Mouse (Mus musculus) ZHBTc4 (cell line): Measurements from ENCODE around the gene Cdkal1.

Experiments used
- DNase-seq: peaks from one replicate; pipeline ENCODE4 v3.0.0-alpha.2; 2011; ENCODE audit warnings: low read depth, low spot score

Gene Cdkal1

DNA sequence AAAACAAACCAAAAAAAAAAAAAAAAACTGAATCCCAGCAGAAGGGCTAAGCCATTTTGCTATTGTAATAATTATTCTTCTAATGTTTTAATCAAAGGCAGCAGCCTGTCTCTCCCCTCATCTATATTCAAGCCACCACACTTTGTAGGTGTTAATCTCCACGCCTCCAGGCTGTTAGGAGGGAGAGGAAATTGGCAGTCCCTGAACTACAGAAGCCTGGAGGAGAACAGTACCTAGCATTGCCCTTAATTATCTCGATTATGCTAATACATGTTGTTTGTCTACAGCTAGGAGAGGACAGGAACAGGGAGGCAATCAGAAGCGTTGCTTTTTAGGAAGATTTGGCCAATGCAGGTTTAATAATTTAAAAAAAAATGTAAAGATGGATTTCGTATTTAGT lies 659.8 kb downstream of the Cdkal1 start:
- no peak for DNase-seq

DNA sequence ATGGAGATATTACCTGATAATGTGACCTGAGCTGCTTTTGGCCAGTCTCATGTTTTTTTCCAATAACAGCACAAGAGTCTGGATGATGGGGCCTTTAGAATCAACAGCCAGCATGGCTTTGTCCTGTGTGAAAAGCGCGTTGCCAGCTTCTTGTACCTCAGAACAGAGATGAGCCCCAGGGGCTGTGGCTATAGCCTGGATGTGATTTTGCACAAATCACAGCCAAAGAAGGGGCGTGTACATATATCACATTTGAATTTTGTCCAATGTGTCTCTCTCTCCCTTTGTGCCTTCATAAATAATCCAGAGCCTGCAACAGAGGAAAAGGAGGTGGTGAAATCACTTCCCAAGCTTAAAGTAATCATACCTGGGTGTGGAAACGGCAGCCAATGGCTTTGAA lies 660.5 kb downstream of the Cdkal1 start:
- DNase-seq, result no peak

DNA sequence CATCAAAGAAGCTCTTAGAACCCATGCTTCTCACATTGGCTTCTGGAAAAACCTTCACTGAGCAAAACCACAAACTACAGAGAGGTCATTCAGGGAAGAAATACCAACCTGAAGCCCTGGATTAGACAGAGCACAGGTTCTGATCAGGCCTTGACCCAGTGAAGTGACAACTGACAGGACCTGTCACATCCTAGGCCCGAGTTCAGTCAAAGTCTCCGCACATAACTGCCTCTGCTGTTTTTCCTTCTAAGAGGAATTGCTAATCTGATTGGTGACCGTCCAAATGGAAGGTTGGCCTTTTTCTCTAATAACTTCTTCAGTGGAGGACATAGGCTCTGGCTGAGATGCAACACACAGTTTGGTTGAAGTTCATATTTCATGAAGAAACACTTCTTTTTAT lies 662.8 kb downstream of the Cdkal1 start:
- DNase-seq, result no peak

DNA sequence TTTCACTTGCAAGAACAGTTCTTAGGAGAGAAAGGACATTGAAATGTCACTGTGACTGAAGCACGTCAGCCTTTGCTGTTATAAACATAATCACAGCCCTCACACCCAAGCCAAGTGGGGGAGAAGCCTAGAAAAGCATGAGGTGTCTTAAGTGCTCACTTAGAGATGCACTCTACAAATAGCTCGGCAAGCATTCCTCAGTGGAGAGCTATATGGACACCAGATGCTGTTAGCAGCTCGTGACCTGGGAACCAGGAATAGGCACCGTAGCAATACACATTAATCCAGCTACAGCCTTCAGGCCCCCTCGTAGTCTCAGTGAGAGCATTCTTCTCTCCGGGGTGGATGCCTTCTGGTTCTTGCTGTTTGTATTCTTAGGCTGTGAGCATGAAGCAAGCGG lies 664.9 kb downstream of the Cdkal1 start:
- DNase-seq, result no peak

DNA sequence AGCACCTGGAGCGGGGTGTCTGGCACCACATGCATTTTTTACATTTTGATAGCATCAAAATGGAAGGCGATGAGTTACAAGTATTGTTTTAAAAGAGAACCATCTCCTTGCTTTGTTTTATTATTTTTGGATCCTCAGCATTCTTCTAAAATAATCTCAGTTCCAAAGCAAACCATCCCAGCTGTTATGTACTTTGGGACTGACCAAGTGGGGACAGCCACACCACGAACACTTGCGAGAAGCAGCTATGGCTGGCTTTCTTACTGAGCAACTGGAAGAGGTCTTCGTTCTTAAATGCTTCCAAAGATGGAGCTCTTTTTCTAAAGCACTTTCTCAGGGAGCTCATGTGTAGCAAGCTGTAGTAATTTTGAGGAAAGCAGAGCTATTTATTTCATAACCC lies 668.7 kb downstream of the Cdkal1 start:
- no peak for DNase-seq

DNA sequence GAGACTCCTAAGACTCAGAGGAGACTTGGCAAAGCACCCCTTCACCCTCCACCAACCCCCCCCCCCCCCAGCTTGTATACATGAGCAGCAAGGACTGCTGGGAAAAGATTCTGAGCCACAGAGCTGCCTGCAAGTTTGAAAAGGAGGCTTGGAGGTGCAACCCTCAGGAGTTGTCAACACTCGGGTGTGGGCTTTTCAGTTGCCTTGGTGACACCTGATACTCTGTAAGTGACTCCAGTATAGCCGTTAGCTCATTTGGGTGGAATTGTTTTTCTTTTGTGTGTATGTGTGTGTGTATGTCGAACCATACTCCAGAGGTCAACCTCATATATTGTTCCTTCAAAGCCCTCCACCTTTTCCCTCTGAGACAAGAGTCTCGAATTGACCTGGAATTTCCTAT lies 669.9 kb downstream of the Cdkal1 start:
- no peak for DNase-seq

DNA sequence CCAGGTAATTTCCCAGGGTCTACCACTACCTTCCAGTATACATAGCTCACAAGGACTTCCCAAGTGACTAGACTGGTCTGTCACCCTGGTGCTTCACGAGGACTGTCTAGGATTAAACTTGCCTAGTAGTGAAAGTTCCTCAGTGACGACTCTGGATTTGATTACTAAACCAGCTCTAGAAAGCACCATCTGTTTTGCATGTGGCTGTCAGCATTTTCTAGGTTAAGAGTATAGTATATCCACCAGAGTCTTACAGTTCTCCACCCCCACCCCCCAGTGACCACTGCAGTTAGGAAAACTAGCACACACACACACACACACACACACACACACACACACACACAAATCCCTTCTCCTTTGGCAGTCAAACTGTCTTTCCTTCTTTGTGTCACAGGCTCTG lies 670.9 kb downstream of the Cdkal1 start:
- no peak for DNase-seq

DNA sequence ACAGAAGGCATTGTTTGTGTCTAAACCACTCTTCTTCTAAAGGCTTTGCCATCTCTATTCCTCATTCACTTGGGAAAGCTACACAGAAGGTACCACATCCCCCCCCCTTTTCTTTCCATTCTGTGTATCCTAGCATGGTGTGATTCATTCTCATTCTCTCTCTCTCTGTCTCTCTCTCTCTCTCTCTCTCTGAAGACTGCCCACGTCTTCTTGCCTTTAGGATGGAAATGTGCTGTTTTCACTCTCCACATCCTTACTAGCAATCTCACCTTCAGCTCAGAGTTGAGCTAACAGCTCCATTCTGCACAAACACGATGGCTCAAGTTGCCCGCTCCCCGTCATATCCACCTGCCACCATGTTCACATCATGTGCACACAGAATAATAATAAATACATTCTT lies 675.6 kb downstream of the Cdkal1 start:
- DNase-seq, result no peak

DNA sequence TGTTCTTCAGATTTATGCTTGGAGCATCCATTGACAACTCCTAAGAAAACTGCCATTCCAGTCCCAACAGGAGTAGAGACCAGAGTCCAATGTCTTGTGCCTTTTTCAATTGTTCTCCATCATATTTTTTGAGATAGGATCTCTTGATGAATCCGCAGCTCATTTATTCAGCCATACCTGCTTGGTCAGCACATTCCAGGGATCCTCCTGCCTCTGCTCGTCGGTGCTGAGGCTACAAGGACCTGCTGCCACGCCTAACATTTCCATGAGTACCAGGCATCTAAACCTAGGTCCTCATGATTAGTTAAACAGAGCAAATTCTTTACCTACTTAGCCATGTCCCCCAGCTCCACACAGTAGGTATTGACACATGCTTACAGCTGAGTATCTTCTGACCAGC lies 676.2 kb downstream of the Cdkal1 start:
- no peak for DNase-seq

DNA sequence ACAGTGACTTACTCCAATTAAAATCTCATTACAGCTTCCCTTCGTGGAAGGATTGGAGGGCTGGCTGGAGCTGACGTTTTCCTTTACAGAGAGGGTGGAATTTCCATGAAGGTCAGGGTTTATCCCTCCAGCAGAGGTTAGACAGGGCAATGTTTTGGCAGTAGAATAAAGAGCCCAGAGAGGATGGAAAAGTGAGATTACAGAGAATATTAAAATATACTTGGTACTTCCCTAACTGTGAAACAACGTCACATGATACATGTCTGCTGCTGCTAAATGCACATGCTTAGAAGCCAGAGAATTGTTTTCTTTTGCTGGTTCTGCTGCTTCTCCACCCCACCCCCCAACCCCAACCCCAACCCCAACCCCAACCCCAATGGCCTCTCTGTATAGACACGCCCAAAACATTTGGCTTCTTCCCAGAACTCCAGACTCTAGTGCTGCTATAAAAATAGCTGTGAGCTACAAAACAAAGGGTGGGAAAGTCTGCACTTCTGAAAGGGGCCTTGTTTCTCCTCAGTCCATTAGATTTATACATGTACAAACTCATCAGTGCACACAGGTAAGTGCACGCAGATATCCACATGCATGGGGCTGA lies 677.5 kb downstream of the Cdkal1 start:
- no peak for DNase-seq

DNA sequence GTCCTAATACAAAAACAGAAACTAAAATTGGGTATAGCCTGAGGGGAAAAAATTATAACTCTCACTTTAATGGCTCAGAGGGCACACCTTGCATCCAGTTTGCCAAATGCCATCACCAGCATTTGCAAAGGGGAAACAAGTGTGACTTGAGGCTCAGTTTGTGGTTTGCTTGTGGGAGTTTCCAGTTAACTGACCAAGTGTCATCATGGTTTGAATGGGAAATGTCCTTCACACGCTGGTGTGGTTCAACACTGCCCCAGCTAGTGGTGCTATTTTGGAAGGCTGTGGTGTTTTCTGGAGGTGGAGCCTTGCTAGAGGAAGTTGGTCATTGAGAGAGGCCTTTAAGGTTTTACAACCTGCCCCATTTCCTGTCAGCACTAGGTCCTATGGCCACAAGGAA lies 686.1 kb downstream of the Cdkal1 start:
- no peak for DNase-seq

DNA sequence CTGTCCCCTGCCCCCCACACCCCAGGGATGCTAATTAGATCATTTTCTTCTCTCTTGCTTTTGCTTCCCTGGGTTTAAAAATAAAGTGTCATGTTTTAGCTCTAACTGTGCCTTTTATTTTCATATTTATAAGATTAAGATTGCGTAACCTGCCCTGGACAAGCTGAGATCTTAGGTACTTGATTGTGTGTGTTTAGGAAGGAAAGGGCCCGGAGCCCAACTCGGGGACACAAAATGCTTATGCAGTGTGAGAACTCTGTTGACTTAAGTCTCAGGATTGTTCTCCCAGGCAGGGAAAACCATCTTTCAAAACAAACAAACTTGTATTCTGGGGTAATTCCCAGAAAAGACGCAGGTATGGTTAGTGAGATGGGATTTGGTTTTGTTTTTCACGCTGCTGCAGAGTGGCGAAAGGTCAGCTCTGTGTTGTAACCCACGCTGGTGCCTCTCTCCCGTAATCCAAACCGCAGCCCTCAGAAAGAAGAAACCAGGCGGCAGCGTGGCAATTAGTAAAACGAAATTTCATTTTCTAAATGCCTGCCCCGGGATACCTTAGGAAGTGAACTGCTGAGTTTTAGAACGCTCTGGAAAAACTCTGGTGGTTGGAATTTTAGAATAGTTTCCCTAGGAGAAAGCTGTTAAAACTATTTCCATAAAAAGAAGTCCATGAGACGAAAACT lies 690.5 kb downstream of the Cdkal1 start:
- no peak for DNase-seq

DNA sequence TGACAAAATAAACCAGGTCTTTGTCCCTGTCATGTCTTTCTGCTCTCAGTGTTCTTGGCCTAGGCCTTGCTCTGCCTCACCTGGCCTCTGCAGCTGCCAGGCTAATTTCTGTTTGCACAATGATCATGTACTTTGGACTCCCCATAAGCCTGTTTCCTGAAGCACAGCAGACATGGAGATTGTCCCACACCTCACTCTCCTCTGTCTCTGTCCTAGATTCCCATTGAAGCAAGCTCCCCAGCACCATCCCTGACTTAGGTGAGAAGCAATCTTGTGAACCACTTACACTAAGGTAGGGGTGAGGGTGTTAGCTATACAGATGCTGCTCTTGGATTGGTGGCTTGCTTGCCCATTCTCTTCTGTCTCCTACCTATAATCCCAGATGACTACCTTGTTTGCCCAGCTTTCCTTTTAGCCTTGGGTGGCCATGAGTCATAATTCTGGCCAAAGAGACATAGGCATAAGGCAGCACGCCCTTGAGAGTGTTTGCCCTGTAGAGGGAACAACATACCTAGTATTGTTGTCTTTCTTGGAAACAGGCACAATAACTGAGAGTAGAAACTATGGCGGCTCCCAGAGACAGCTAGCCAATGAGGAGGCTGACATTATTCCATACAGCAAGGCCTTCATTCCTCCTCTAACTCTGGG lies 692.5 kb downstream of the Cdkal1 start:
- DNase-seq, result no peak

DNA sequence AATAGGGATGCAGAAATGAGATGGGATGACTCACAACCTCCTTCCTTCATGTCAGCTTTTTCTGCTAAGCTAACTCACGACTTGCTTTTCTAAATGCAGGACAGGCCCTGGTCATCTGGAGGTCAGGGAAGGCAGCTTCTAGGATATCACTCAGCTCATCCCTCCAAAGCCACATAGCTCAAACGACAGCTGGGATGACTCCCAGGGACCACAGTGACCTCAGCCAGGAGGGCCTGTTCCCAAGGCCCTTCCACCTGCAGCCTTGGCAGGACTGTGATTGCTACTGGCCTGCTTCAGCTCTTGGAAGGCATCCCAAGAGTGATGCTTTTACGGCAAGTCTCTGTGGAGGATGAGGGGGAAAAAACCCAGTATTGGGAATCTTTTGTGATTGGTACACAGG lies 693.0 kb downstream of the Cdkal1 start:
- DNase-seq, result no peak

DNA sequence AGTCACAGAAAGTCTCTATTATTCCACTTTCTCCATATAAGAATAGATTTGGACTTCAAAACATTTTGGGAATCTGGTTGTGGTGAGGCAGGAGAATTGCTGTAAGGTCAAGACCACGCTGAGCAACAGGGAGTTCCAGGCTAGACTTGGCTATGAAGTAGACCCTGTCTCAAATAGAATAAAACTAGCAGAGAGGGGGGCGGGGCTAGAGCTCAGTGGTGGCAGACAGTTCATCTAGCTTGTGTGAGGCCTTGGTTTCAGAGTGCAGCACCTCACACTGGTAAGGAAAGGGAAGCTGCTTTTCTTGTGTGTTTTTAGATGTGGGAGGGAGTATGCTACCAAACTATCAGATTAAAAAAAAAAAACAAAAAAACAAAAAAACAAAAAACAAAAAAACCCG lies 694.0 kb downstream of the Cdkal1 start:
- peak; percentile 4 for DNase-seq

DNA sequence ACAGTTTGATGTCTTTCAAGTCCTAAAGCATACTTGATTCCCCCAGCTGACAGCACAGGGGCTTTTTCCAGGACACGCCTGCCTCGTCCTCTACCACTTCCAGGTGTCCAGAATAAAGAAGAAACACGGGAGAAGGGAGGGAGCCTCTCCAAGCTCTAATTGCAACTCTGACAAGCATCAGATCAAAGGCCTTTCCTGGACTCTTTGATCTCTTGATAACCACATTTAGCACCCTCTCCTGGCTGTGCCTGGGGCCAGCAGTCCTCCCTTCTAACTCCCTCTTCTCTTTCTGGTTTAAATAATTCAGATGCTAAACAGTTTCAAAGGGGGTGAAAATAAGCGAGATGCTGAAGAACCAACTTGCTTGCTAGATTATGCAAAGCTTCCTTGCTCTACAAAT lies 698.8 kb downstream of the Cdkal1 start:
- DNase-seq, result peak; percentile 47

DNA sequence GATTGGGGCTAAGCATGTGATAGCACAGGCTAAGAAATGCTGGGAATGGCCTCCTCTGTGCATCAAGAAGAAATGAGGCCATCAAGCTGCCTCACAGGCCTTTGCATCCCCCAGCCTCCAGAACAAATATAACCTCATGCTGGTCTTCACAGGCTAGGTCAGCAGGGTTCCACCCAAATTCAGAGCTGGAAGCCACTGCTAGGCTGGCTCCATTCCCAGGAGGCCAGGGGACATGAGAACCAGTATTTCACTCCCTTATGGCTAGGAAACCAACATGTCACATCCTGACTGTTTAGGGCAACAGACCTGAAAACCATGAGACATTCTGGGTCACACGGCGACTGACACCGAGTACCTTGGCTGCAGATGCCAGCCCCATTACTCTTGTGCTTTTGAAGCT lies 700.2 kb downstream of the Cdkal1 start:
- DNase-seq, result no peak

DNA sequence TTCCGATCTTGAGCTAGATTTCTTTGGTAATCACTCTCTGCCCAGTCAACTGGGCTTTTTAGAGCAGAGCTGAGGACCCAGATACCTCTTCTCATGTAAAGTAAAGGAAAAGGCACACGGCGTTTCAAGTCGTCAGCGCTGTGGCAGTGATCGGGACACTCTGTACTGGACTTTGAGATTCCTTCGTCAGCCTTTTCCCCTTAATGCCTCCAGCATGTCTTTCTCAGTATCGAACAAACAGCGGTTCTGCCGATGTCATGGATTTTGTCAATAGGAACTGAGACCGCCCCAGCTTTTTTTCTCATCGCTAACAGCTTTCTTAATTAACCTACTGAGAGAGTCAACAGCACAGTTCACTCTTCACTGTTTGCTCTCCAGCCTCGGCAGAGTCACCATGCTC lies 705.4 kb downstream of the Cdkal1 start:
- DNase-seq, result no peak

DNA sequence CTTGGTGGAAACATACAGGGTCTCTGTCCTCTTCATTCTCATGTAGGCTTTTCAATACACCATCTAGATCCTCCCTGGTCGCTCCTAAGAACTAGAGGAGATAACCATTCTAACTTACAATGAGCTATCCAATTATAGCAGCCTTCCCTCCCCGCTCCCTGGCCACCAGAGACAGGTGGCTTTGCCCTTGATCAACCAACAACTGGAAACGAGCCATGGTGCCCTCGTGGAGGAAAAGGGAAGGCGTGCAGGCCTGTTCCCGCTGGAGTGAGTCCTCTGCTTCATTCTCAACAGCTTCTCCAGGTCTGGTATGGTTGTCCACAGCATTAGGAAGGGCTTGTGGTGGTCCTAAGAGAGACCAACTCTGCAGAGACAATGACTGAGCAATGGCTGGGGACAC lies 706.1 kb downstream of the Cdkal1 start:
- DNase-seq, result no peak

DNA sequence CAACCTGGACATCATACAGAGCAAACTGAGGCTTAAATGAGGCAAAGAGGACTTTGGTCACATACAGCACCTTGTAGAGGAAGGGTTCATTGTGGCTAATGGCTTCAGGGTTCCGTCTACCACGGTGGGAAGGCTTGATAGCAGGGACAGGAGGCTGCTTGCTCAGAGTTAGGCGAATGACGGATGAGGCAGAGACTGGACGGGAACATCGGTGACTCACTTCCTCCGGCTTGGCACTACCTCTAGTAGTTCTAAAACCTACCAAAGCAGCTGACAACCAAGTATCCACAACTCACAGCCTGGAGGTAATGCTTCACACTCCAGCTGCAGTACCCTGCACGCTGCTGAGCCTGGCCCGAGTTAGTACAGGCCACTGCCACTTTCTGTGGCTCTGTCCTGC lies 706.9 kb downstream of the Cdkal1 start:
- no peak for DNase-seq
